Mouse (Mus musculus): ENCODE measurements around the gene Zfp57.

The Zfp57 gene

DNA sequence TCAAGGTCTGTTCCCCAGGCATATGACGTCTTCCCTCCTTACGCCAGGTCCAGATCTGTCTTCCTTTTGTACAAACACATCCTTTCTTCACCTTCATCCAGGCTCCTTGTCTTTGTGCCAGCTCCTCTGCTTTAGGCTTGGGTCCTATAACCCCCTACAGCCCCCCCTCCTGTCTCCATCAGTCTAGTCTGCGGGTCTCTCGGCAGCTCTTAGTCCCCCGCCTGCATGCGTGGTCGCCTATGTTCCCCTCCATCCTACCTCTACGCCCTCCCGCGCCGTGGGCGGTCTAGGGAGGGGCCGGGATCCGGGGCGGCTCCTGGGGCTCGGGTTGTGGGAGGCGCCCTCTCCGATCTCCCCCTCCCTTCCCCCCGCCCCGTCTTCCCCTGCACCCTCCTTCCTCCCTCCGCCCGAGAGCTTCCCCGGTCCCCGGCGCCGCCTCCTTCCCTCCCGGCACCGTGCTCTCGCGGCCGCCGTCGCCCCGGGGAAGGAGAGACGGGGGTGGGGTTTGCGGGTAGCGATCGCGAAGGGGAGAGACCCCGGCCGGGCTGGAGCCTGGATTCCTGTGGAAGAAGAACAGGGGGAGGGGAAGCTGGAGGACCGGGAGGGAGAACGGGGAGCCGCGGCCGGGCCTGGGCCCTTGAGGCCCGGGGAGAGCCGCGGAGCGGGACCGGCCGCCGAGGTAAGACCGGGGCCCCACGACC lies 44.8 kb downstream of the Zfp57 start, which contains the start of gene Gabbr1:
TSS of gene Gabbr1 (plus strand) at position 356 of the 701 bp plus-strand sequence.
- DNase-seq (ENCODE audit: low spot score) = peak; percentile 66

DNA sequence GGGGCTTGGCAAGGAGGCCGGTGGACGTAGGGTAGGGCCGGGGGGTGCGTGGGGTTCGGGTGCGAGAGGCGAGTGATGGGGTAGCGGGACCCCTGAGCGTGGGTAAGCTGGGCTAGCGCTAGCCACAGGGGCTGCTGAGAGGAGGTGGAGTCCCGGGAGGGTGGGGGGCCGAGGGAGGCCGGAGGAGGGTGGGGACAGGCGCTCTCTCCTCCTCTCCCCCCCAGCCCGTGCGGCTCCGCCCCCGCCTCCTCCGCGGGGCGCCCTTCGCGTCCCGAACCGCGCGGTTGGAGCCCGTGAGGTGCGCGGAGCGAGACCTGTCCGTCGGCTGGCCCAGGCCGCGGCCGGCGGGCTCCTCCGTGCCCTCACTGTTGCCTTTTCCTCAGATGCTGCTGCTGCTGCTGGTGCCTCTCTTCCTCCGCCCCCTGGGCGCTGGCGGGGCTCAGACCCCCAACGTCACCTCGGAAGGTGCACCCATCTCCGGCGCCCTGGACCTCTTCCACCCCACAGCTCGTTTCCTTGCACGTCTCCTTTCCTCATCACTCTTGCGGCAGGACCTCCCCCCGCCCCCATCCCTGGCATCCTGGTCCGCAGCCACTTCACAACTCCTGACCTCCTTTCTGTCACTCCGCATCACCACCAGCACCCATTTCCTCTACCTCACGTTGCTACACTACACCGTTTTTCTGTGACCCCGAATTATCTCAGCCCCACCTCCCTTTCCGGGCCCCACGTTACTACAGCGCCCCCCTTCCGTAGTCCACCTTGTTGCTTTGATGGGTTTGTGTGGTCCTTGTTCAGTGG lies 45.5 kb downstream of the Zfp57 start:
- DNase-seq (ENCODE audit: low spot score) = peak; percentile 44

DNA sequence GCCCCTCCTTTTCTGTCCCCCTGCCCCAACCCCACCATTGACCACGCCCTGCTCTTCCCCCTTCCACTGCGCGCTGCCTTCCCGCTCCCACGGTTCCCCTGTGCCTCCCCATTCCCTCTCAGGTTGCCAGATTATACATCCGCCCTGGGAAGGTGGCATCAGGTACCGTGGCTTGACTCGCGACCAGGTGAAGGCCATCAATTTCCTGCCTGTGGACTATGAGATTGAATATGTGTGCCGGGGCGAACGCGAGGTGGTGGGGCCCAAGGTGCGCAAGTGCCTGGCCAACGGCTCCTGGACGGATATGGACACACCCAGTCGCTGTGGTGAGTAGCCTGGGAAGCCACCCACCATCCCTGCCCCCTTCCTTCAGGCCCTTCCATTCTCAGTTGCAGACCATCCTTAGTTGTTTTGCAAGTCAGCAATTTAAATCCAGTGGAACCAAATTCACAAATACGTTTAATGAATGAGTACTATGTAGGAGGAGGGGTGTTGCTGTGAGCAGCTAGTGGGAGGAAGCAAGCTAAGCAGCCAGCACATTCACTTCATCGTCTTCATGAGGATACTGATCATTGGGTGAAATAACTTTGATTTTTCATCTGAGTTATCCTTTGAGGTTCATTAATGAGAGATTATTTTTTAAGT lies 46.5 kb downstream of the Zfp57 start:
- no peak for DNase-seq (ENCODE audit: low spot score)

DNA sequence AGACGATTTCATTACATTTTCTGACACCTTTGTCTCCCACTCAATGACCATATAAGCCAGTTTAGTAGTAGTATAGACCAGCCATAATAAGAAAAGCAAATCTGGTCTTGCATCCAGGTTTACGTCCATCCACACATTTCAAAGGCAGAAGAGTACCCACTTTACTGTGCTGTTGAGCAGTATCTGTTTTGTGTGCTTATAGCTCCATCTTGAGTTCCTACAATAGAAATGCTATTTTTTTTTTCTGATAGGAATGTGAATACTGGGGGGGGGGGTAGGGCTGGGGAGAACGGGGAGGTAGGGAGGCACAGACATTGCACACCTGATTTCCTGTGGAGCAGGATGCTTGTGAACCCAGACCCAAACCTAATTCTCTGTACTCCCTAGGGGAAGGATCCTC lies 47.0 kb downstream of the Zfp57 start:
- DNase-seq (ENCODE audit: low spot score) = no peak

DNA sequence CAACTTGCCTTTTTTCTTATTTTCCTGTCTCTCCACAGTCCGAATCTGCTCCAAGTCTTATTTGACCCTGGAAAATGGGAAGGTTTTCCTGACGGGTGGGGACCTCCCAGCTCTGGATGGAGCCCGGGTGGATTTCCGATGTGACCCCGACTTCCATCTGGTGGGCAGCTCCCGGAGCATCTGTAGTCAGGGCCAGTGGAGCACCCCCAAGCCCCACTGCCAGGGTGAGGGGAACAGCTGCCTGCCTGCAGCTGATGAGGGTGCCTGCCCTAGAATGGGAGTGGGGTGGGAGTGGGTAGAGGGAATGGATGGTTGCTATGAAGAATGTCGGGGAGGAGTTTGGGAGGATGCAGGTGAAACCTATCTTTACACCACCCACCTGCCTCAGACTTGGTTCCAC lies 47.4 kb downstream of the Zfp57 start:
- no peak for DNase-seq (ENCODE audit: low spot score)

DNA sequence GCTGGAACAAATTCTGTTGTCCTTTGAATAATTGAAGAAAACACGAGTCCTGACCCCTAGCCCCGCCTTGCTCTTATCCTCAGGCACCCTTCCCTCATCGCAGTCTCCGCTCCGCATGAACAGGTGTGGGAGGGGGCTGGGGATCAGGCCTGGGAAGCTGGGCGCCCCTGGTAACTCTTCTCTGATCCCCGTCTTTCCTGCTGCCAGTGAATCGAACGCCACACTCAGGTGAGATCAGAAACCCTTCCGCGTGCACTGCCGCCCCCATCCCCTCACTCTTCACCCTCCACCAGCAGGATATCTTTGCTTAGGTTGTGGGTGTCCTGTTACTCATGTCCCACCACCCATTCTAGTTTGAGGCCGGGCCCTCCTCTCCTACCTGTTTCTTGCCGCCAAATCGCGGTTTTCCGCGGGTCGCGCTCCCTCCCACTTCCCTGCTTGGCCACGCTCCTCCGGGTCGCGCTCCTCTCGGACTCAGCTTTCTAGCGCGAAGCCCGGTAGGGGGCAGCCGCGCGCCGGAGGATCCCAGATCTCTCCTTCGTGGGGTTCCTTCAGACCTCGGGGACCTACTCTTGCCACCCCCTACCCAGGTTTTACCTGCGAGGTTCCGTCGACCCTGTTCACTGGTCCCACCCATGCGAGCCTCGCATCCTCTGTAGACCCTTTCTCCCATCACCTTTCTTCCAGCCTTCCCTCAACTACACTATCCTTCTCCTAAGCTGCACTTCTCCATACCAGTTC lies 48.8 kb downstream of the Zfp57 start:
- peak; percentile 65 for DNase-seq (ENCODE audit: low spot score)

DNA sequence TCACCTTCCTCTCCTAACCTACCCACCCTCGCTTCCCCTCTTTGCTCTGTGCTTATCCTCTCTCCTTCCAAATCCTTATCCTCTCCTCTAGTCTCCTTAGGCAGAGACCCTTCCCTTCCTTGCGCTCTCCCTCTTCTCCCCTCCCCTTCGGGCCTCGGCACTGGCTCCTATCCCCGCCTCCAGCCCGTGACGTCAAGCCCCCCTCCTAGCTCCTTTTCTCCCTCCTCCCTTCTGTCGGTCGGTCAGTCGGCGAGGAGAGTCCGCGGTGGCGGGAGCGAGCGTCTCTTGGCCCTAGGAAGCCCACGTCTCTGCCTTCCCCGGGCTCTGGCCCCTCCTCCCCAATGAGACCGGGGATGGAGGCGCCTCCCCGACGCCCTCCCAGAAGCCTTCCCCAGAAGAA lies 49.4 kb downstream of the Zfp57 start:
- DNase-seq (ENCODE audit: low spot score) = peak; percentile 72

DNA sequence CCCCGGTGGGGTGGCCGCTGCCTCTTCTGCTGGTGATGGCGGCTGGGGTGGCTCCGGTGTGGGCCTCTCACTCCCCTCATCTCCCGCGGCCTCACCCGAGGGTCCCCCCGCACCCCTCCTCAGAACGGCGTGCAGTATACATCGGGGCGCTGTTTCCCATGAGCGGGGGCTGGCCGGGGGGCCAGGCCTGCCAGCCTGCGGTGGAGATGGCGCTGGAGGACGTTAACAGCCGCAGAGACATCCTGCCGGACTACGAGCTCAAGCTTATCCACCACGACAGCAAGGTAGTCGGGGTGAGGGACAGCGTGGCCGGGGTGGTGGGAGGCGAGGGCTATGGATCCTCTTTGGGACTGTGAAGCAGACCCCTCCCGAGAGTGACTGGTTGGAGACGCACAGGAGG lies 49.9 kb downstream of the Zfp57 start:
- DNase-seq (ENCODE audit: low spot score) = no peak

DNA sequence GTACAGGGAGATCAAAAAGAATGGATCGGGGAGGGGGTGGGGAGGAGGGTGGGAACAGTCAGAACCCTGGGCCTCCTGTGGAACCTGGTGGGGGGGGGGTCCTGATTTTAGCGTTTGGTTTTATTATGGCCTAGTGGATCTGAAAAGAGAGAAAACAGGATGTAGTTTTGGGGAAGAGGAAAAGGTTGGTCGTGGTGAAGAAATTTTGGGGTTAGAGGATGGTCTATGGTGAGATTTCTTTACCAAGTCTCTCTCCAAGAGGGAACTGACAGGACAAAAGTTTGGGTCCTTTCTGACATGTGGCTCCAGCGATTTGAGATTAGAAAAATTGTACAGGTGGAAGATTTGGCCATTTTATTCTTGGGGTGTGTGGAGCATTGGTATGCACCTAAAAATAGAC lies 50.8 kb downstream of the Zfp57 start:
- no peak for DNase-seq (ENCODE audit: low spot score)

DNA sequence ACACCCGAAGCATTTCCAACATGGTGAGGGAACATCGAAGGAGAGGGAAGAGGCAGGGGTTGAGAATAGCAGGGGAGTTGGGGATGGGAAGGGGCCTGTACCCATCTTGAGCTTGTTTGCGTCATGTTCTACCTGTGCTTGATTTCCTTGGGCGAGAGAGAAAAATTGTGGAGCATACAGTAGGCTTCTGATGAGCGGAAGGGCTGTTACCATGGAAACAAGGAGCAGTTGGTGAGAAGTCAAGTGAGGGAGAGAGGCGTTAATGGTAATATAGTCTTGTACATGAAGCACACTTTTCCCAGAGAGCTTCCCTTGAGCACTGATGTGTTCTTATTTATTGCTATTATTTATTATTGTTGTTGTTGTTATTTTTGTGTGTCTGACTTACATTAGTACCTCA lies 56.0 kb downstream of the Zfp57 start:
- DNase-seq (ENCODE audit: low spot score) = no peak

All from urinary bladder, postnatal 25 days (tissue).